Mouse (Mus musculus) MEL-GATA-1-ER (cell line): ENCODE measurements at regions not wholly inside any gene's neighbourhood (a gene's known extent, or its start where the extent isn't known, plus 50 kb on each side); places are given as distances from the start of the nearest gene placed in this dataset.

ENCODE experiments used
- DNase-seq: peaks from one replicate; pipeline ENCODE4 v3.0.0-alpha.2; 2012; ENCODE audit warnings: low read depth; ENCODE audit errors: extremely low read depth

GRCm38 (mm10) chr15:22438088-22438487, 110.7 kb upstream of the Cdh18 start:
- peak; percentile 66 for DNase-seq
